Mouse (Mus musculus) cerebellum, adult 9-11 months (tissue): Measurements from ENCODE around the gene Vmn2r80.
"Not testable (repeated sequence)": the region's sequence is repeated elsewhere in the genome, so short reads cannot be mapped to it uniquely, and the experiment has no call there.

Experiments used
- DNase-seq: peaks from one replicate; pipeline ENCODE4 v3.0.0; 2022

The Vmn2r80 gene

DNA sequence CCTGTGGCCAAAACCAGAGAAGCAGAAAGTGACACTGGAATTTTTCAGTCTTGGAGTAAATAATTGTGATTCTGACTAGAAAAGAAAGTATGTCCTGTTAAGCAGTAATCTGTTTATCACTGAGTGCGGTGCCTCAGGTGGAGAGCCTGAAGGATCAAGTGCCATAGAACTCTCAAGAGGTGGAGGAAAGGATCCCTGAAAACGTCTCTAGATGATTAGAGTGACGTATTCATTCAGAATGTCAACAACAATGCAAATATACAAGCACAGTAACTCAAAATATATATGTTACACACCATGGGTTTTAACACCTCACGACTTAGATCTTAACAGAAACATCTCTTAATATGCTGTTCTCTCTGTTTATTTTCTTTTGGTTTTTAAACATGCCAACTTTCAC, at the start of gene Vmn2r80:
Gene Vmn2r80 (plus strand): TSS at position 301 of the 400 bp plus-strand sequence.
- DNase-seq: not testable (repeated sequence)

DNA sequence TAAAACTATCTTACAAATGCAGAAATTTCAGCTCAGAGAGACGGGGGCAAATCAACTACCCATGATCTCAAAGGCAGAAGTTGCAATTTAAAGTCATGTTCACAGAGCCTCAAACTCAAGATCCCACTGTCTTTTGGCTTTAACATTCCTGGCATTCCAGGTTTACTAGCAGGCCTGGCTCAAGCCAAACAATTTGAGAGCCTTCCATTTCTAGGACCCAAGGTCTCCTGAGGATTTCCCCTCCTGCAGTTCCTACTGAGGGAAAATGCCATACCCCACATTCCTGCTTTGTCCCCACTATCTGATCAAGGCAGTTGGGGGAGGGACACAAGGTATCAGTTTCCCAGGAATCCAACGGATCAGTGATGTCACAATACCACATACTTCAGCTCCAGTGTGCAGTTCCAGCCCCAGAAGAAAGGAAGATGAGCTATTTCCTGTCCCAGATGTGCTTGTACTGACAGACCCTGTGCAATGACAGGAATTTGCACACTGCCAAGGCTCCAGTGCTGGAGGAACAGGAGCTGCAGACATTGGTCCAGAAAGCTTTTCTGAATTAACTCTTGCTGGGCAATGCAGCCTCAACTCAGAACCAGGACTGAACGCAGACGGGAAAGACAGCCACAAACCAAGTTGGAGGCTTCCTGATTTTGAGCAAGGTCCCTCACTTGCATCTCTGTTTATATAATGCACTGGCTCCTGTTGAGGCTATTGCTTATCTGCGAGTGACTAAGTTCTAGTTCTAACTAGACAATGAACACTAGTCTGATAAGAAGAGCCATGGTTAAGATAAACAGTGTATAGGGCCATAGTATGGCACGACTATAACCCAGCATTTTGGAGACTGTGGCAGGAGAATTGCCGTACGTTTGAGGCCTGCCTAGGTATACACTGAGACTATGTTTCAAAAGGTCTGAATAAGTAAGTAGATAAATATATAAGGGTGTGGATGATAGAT, 42.0 kb upstream of the Vmn2r80 start:
- no peak for DNase-seq

DNA sequence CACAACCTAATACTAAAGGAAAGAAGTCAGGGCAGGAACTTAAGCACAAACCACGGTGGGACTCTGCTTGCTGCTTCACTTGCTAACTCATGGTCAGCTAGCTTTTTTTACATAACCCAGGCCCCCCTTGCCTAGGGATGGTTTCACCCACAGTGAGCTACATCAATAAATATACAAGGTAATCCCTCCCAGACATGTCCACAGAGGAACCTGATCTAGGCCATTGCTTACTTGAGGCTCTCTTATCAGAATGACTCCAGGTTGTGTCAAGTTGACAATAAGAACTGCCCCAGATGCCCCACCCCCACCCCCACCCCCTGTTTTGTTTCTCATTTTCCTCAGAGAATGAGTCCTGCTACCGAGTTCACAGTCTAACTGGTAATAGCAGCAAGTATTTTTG, 41.0 kb upstream of the Vmn2r80 start:
- DNase-seq: no peak

DNA sequence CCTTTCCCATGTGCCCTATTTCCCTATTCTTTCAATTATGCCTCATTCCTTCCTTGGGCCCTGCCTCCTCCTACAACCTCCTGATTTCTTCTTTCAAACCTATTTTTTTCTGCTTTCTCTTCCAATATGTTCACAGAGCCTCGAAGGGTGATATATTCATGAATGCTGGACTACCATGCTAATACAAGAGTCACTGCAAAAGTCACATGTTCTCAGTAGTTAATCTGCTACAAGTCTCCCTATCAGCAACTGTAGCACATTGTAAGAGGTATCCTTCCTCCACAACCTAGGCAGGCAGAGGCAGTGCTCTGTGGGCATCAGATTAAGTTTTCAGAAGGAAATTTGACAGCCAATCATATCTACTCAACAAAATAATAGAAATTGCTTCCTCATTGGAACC, 39.4 kb upstream of the Vmn2r80 start:
- DNase-seq: no peak

DNA sequence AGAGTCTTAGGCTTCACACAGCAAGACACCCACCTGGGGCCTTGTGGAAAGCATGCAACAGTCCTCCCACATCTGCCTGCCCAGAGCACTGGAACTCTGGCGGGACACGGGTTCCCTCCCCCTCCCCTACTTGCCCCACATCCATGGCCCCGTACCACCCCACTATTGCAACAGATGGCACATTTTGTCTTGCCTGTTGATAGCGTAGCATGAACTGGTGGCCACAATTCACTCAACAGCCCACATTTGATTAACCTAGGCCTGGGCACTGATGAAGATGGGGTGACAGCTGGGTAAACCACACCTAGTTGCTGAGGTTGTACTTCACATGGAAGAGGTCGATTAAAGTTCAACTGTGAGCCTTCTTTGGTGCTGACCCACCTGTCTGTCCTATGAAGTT, 38.1 kb upstream of the Vmn2r80 start:
- no peak for DNase-seq

DNA sequence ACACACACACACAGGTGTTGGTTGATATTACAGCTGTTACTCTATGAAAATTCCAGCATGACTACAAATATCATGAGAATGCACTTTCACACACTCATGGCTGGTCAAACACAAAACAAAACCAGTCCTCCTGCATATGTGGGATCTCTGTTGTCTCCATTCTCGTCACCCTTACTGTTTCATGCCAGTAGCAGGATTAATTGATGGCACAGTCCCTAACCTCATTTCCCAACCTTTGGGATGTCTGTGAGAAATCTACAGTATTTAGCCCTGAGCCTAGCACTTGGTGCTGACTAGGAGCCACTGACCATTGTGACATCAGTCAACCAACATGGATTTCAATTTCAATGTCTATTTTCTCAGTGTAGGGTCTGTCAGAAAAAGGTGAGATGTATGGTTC, 33.5 kb upstream of the Vmn2r80 start:
- no peak for DNase-seq

DNA sequence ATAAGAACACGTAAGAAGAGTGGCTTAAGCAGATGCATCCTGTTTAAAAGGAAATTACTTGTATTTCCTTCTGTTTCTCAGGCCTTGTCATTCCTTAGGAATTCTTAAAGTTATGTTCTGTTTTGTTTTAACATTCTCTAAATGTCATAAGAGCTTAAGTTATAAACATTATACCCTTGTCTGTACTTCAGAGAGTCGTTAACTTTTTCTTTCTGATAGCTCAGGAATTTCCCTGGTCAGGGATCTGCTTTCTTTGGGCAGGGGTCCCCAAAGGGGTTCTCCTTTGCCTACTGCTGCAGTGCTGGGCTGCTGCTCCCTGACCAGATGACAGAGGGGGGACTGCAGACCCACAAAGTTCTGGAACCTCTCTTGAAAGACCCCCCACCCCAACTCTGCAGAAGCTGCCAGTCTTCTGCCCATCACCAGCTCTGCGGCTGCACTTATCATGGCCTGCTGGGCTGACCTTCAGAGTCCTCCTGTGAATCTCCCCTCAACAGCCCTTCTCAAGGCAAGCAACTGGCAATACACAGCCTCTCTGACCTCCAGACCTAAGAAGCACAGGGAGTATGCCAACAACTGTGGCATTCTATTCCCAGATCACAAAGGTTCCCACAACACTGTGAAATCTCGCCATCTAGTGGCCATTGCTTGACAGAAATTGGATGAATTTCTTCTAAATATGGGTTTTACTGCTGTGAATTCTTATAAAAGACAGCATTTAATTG, 32.3 kb upstream of the Vmn2r80 start:
- DNase-seq: peak; percentile 16

DNA sequence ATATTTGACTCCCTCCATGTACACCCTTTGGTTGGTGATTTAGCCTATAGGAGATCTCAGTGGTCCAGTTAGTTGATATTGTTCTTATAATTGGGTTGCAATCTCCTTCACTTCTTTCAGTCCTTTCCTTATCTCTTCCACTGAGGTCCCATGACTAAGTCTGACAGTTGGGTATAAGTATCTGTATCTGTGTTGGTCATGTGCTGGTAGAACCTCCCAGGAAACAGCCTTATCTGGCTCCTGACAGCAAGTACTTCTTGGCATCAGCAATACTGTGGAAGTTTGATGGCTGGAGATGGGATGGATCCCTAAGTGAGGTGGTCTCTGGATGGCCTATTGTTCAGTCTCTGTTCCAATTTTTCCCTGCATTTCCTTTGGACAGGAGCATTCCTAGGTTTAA, 3.0 kb downstream of the Vmn2r80 start:
- no peak for DNase-seq

DNA sequence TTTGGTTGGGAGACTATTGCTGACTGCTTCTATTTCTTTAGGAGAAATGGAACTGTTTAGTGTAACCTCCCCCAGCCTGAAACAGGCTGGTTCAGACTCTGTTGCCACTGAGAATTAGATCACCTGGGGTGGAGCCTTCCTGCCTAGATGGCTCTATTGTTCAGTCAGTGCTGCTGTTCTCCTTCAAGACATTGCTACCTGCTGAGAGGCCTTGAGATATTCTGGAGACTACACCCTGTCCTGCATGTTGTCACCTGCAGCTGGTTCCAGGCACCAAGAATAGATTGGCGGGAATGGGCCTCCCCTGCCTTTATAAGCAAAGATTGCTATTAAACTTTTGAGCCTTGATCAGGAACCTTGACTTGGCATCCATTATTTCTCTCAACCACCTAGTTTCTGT, 51.4 kb downstream of the Vmn2r80 start:
- not testable (repeated sequence) for DNase-seq

DNA sequence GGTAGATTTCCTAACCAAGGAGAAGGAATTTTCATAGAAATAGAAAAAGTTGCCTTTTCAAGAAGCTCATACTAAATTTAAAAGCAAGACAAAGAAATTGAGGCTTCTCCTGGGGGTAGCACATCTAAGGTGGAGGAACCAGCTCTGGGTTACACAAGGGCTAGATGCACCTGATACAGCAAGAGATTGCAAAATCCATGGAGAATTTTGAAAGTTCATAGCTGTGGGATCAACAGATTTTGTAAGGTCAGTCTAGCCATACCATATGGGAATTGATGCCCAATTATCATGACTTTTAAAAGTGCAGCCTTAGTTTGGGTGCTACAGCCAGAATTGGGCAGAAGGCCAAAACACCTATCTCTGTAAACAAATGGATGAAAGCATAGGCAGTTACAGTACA, 71.9 kb downstream of the Vmn2r80 start:
- no peak for DNase-seq

DNA sequence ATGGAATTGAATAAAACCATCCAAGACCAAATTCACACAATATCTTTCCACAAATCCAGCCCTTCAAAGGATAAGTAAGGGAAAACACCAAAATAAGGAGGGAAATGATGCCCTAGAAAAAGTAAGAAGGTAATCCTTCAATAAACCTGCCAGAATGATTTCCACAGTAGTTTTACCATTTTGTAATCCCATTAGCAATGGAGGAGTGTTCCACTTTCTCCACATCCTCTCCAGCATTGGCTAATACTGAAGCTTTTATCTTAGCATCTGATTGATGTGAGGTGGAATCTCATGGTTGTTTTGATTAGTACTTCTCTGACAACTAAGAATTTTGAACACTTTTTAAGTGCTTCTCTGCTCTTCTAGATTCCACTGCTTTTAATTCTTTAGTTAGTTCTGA, 73.0 kb downstream of the Vmn2r80 start:
- DNase-seq: no peak

DNA sequence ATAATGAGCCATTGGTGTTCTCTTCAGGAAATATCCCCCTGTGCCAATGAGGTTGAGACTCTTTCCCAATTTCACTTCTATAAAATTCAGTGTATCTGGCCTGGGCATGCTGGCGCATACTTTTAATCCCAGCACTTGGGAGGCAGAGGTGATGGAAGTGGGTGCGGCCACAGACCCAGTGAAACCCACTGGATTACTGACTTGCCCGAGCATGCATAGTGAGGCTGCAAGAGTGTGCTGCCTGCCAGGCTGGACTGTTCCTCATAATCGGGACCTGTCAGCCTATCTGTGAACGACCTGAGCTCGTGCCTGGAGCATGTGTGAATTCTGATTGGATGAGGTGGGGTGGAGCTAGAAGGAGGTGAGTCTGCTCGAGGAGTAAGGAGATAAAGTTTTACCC, 73.6 kb downstream of the Vmn2r80 start:
- DNase-seq: no peak
